Mouse (Mus musculus): ENCODE measurements around the gene Bckdha. TPM values are rescaled to one million over a fixed set of nuclear protein-coding genes. Genes with fewer than 3 reads are reported as not detected.

The Bckdha gene
- polyA plus RNA-seq, 1 experiment, result 56.1 TPM

GRCm38 (mm10) chr7:25674297-25674696 lies 15.5 kb upstream of the Bckdha start:
- no peak for TF ChIP-seq POLR2A (IDR thresholded peaks at IDR 0.05; ENCODE audit: borderline replicate concordance, low read depth, low read length)
- TF ChIP-seq CTCF (IDR thresholded peaks at IDR 0.05; ENCODE audit: low read depth, low read length), result no peak
- Histone ChIP-seq H3K4me1 (ENCODE audit: control insufficient read depth, insufficient read depth, low read length) (peaks cover 3% of the 10 kb centered on the region), H3K27ac (ENCODE audit: insufficient read depth, low read depth, low read length) (no peak overlapping the region), H3K4me3 (ENCODE audit: insufficient read depth, low read length) (peak overlapping the region; percentile 3; the same call in 1 of the 2 replicates)

- TF ChIP-seq CTCF (IDR thresholded peaks at IDR 0.05; ENCODE audit: low read depth, low read length) (peak; percentile 63; the same call in 1 of the 2 replicates), POLR2A (IDR thresholded peaks at IDR 0.05; ENCODE audit: borderline replicate concordance, low read depth, low read length) (no peak)
- no peak overlapping the region for H3K27ac ChIP-seq (ENCODE audit: insufficient read depth, low read depth, low read length)
These were observed 13.7 kb upstream of the Bckdha start for GRCm38 (mm10) chr7:25672442-25672841.

GRCm38 (mm10) chr7:25671686-25672085 lies 12.9 kb upstream of the Bckdha start:
- no peak overlapping the region for H3K27ac ChIP-seq (ENCODE audit: insufficient read depth, low read depth, low read length)
- no peak overlapping the region for H3K4me3 ChIP-seq (ENCODE audit: insufficient read depth, low read length)
- no peaks in the 10 kb centered on the region for H3K4me1 ChIP-seq (ENCODE audit: control insufficient read depth, insufficient read depth, low read length)
- no peak for TF ChIP-seq CTCF (IDR thresholded peaks at IDR 0.05; ENCODE audit: low read depth, low read length)
- TF ChIP-seq POLR2A (IDR thresholded peaks at IDR 0.05; ENCODE audit: borderline replicate concordance, low read depth, low read length), result no peak

More at GRCm38 (mm10) chr7:25672442-25672841, 13.7 kb upstream of the Bckdha start:
- no peaks in the 10 kb centered on the region for H3K4me1 ChIP-seq (ENCODE audit: control insufficient read depth, insufficient read depth, low read length)
- H3K4me3 ChIP-seq (ENCODE audit: insufficient read depth, low read length), result no peak overlapping the region

GRCm38 (mm10) chr7:25670096-25670495 lies 11.3 kb upstream of the Bckdha start:
- H3K4me1 ChIP-seq (ENCODE audit: control insufficient read depth, insufficient read depth, low read length), result no peaks in the 10 kb centered on the region
- no peak overlapping the region for H3K27ac ChIP-seq (ENCODE audit: insufficient read depth, low read depth, low read length)
- no peak overlapping the region for H3K4me3 ChIP-seq (ENCODE audit: insufficient read depth, low read length)
- TF ChIP-seq POLR2A (IDR thresholded peaks at IDR 0.05; ENCODE audit: borderline replicate concordance, low read depth, low read length), result no peak
- no peak for TF ChIP-seq CTCF (IDR thresholded peaks at IDR 0.05; ENCODE audit: low read depth, low read length)

GRCm38 (mm10) chr7:25669631-25670030 lies 10.8 kb upstream of the Bckdha start:
- Histone ChIP-seq H3K4me1 (ENCODE audit: control insufficient read depth, insufficient read depth, low read length) (no peaks in the 10 kb centered on the region), H3K4me3 (ENCODE audit: insufficient read depth, low read length) (no peak overlapping the region), H3K27ac (ENCODE audit: insufficient read depth, low read depth, low read length) (no peak overlapping the region)
- no peak for TF ChIP-seq POLR2A (IDR thresholded peaks at IDR 0.05; ENCODE audit: borderline replicate concordance, low read depth, low read length)
- TF ChIP-seq CTCF (IDR thresholded peaks at IDR 0.05; ENCODE audit: low read depth, low read length), result no peak

GRCm38 (mm10) chr7:25669158-25669557 lies 10.4 kb upstream of the Bckdha start:
- H3K27ac ChIP-seq (ENCODE audit: insufficient read depth, low read depth, low read length), result no peak overlapping the region
- TF ChIP-seq CTCF (IDR thresholded peaks at IDR 0.05; ENCODE audit: low read depth, low read length) (no peak), POLR2A (IDR thresholded peaks at IDR 0.05; ENCODE audit: borderline replicate concordance, low read depth, low read length) (no peak)
- no peaks in the 10 kb centered on the region for H3K4me1 ChIP-seq (ENCODE audit: control insufficient read depth, insufficient read depth, low read length)
- no peak overlapping the region for H3K4me3 ChIP-seq (ENCODE audit: insufficient read depth, low read length)

GRCm38 (mm10) chr7:25666381-25666780 lies 7.6 kb upstream of the Bckdha start:
- TF ChIP-seq POLR2A (IDR thresholded peaks at IDR 0.05; ENCODE audit: borderline replicate concordance, low read depth, low read length), result no peak
- no peak for TF ChIP-seq CTCF (IDR thresholded peaks at IDR 0.05; ENCODE audit: low read depth, low read length)
- Histone ChIP-seq H3K4me3 (ENCODE audit: insufficient read depth, low read length) (no peak overlapping the region), H3K4me1 (ENCODE audit: control insufficient read depth, insufficient read depth, low read length) (peaks cover 7% of the 10 kb centered on the region), H3K27ac (ENCODE audit: insufficient read depth, low read depth, low read length) (no peak overlapping the region)

- Histone ChIP-seq H3K27ac (ENCODE audit: insufficient read depth, low read depth, low read length) (no peak overlapping the region; the same call in 1 of the 2 replicates), H3K4me1 (ENCODE audit: control insufficient read depth, insufficient read depth, low read length) (peaks cover 17% of the 10 kb centered on the region), H3K4me3 (ENCODE audit: insufficient read depth, low read length) (peak overlapping the region; percentile 78)
- no peak for TF ChIP-seq POLR2A (IDR thresholded peaks at IDR 0.05; ENCODE audit: borderline replicate concordance, low read depth, low read length)
These were observed 996 bp downstream of the Bckdha start for GRCm38 (mm10) chr7:25657785-25658184.

- TF ChIP-seq POLR2A (IDR thresholded peaks at IDR 0.05; ENCODE audit: borderline replicate concordance, low read depth, low read length), result no peak
- no peak for TF ChIP-seq CTCF (IDR thresholded peaks at IDR 0.05; ENCODE audit: low read depth, low read length)
- H3K4me3 ChIP-seq (ENCODE audit: insufficient read depth, low read length), result no peak overlapping the region
- peaks cover 16% of the 10 kb centered on the region for H3K4me1 ChIP-seq (ENCODE audit: control insufficient read depth, insufficient read depth, low read length)
- H3K27ac ChIP-seq (ENCODE audit: insufficient read depth, low read depth, low read length), result no peak overlapping the region
These were observed 3.0 kb downstream of the Bckdha start for GRCm38 (mm10) chr7:25655601-25656428.

- Histone ChIP-seq H3K4me1 (ENCODE audit: control insufficient read depth, insufficient read depth, low read length) (peaks cover 33% of the 10 kb centered on the region), H3K27ac (ENCODE audit: insufficient read depth, low read depth, low read length) (no peak overlapping the region), H3K4me3 (ENCODE audit: insufficient read depth, low read length) (no peak overlapping the region)
- TF ChIP-seq CTCF (IDR thresholded peaks at IDR 0.05; ENCODE audit: low read depth, low read length) (0 out of 2 replicates have a peak, but pooled peaks have one; percentile 1), POLR2A (IDR thresholded peaks at IDR 0.05; ENCODE audit: borderline replicate concordance, low read depth, low read length) (no peak)
These were observed 6.5 kb downstream of the Bckdha start for GRCm38 (mm10) chr7:25652244-25652759.
